Mouse (Mus musculus) hindbrain, embryonic 15.5 days (tissue): ENCODE data around the gene Dtx3. TPM values are rescaled to one million over a fixed set of nuclear protein-coding genes. Genes with fewer than 3 reads are reported as not detected.

Experiments
- ATAC-seq: fragments of 200-750 bp; cut with Nextera tagmentation; 2 replicates; pipeline ENCODE4 v1.8.0; 2017; ENCODE audit warnings: low read depth, moderate number of reproducible peaks, moderate TSS enrichment; ENCODE audit not compliant: low FRiP score
- H3K27ac ChIP-seq: fragments of 300-500 bp; sonication (generic); replicated peaks from 2 replicates; pipeline ENCODE4 v1.5.1; 2015; ENCODE audit warnings: mild to moderate bottlenecking, inconsistent platforms
- H3K27me3 ChIP-seq: fragments of 300-500 bp; sonication (generic); 2 replicates; pipeline ENCODE4 v1.6.1; 2015; ENCODE audit warnings: control low read depth, inconsistent platforms
- H3K36me3 ChIP-seq: fragments of 300-500 bp; sonication (generic); 2 replicates; pipeline ENCODE4 v1.6.1; 2015; ENCODE audit warnings: control low read depth, inconsistent platforms
- H3K4me1 ChIP-seq: fragments of 300-500 bp; sonication (generic); replicated peaks from 2 replicates; pipeline ENCODE4 v1.6.1; 2015; ENCODE audit warnings: control low read depth, inconsistent platforms
- H3K4me2 ChIP-seq: fragments of 300-500 bp; sonication (generic); 2 replicates; pipeline ENCODE4 v1.6.1; 2015; ENCODE audit warnings: moderate library complexity, mild to moderate bottlenecking, inconsistent platforms
- H3K4me3 ChIP-seq: fragments of 300-500 bp; sonication (generic); 2 replicates; pipeline ENCODE4 v1.5.1; 2015; ENCODE audit warnings: mild to moderate bottlenecking, inconsistent platforms
- H3K9ac ChIP-seq: fragments of 300-500 bp; sonication (generic); 2 replicates; pipeline ENCODE4 v1.6.1; 2015; ENCODE audit warnings: inconsistent platforms
- H3K9me3 ChIP-seq: fragments of 300-500 bp; sonication (generic); 2 replicates; pipeline ENCODE4 v1.6.1; 2016; ENCODE audit warnings: control low read depth, inconsistent platforms
- WGBS: fragments of 180-500 bp; shearing (Covaris S2); methylation state at CpG from one replicate; pipeline ENCODE4 v1.1.7; 2015; 5-methylcytosine and 5-hydroxymethylcytosine counted together
- polyA plus RNA-seq: library from polyadenylated mRNA; unstranded; fragments of >200 nt; fragmentation: Nextera tagmentation; extraction: Ambion mirVana; gene quantifications from 2 replicates; pipeline ENCODE4 v1.2.1, GENCODE M21; 2015

Gene Dtx3
- polyA plus RNA-seq, 1 experiment from 2014 or later = 266 TPM

DNA sequence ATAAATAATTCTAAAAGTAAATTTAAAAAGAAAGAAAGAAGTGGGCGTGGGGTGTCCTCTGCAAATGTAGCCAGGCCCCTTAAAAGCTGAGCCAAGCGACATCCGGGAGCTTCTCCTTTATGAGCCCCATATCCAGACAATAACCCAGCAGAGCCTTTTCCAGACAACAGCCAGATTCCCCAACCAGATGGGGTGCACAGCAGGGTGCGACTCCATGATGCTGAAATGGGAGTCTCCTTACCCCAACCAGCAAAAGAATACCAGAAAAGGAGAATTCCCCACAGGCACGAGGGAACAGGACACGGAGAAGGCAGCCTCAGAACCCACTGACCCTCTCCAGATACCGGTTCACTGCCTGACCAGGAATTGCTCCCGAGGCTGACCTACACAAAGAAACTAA lies 52.3 kb downstream of the Dtx3 start:
- Histone ChIP-seq H3K9ac (no peak overlapping the region), H3K4me1 (no peaks in the 10 kb centered on the region), H3K27me3 (no peaks in the 10 kb centered on the region), H3K9me3 (no peaks in the 10 kb centered on the region), H3K36me3 (no peaks in the 10 kb centered on the region), H3K4me3 (no peak overlapping the region), H3K4me2 (no peak overlapping the region), H3K27ac (no peak overlapping the region)
- WGBS = 83% methylated on average over 8 of the region's 8 CpGs
- no peak for ATAC-seq

DNA sequence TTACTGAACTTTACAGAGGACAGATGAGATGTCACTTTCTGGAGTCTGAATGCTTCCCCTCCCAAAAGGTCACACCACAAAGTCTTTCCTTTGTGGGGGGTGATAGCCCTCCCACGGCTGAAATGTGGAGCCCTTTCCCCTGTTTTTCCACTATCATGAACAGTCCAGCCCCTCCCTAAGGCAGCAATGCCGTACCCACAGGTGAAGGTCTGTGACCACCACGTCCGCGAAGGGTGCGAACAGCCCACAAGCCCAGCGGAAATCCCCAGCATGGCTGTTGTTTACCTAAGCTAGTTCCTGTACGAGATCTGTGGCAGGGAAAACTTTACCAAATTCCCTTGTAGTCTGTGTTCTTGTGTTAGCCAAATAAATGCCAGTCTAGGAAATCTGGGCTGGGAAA lies 54.0 kb downstream of the Dtx3 start:
- H3K9me3 ChIP-seq = no peaks in the 10 kb centered on the region
- H3K9ac ChIP-seq = no peak overlapping the region
- ATAC-seq = no peak
- no peaks in the 10 kb centered on the region for H3K4me1 ChIP-seq
- H3K36me3 ChIP-seq = no peaks in the 10 kb centered on the region
- no peak overlapping the region for H3K27ac ChIP-seq
- H3K27me3 ChIP-seq = no peaks in the 10 kb centered on the region
- H3K4me3 ChIP-seq = no peak overlapping the region
- H3K4me2 ChIP-seq = no peak overlapping the region
- 85% methylated on average over 8 of the region's 8 CpGs for WGBS

DNA sequence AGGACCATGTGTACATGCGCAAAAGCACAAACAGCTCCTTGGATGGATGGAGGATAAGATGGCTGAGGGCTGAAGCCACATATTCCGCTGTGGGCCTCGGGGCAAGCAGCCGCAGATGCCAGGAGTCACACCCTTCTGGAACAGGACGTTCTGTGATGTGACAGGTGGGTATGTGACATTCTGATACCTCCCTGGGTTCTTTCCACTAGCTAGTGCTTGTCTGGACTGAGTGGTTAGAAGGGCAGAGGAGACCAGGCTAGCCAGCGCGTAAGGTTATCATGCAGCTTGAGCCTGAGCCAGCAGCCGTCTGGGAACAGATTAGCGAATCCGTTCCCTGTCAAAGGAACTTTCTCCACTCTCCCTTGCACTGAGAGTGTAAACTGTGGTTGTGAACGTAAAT lies 54.6 kb downstream of the Dtx3 start:
- H3K9ac ChIP-seq = no peak overlapping the region
- no peak overlapping the region for H3K4me3 ChIP-seq
- no peaks in the 10 kb centered on the region for H3K36me3 ChIP-seq
- 92% methylated on average over 11 of the region's 11 CpGs for WGBS
- no peaks in the 10 kb centered on the region for H3K27me3 ChIP-seq
- no peak for ATAC-seq
- no peak overlapping the region for H3K27ac ChIP-seq
- no peaks in the 10 kb centered on the region for H3K4me1 ChIP-seq
- no peaks in the 10 kb centered on the region for H3K9me3 ChIP-seq
- H3K4me2 ChIP-seq = no peak overlapping the region

Other genes starting within 250 kb of the Dtx3 start
- 19.0 and 19.4 TPM in 2 replicates for gene Ctdsp2, start 217.0 kb downstream of the Dtx3 start, polyA plus RNA-seq
- 4.2 and 11.6 TPM in 2 replicates for gene Avil, start 195.0 kb downstream of the Dtx3 start, polyA plus RNA-seq
- 61.6 and 64.7 TPM in 2 replicates for gene Tsfm, start 164.9 kb downstream of the Dtx3 start, polyA plus RNA-seq
- gene Mettl1, start 154.3 kb downstream of the Dtx3 start, polyA plus RNA-seq = 22.8 and 25.1 TPM in 2 replicates
- 0.14 and 0.22 TPM in 2 replicates for gene Eef1akmt3, start 154.2 kb downstream of the Dtx3 start, polyA plus RNA-seq
- gene Cyp27b1, start 147.5 kb downstream of the Dtx3 start, polyA plus RNA-seq = 0.21 and 0.26 TPM in 2 replicates
- gene March9, start 135.5 kb downstream of the Dtx3 start, polyA plus RNA-seq = 7.3 and 8.4 TPM in 2 replicates
- 743 and 831 TPM in 2 replicates for gene Cdk4, start 132.2 kb downstream of the Dtx3 start, polyA plus RNA-seq
- gene Tspan31, start 125.5 kb downstream of the Dtx3 start, polyA plus RNA-seq = 120 and 123 TPM in 2 replicates
- gene Agap2, start 120.4 kb downstream of the Dtx3 start, polyA plus RNA-seq = 4.0 and 4.9 TPM in 2 replicates
- gene Os9, start 74.6 kb downstream of the Dtx3 start, polyA plus RNA-seq = 125 and 130 TPM in 2 replicates
- gene B4galnt1, start 30.5 kb downstream of the Dtx3 start, polyA plus RNA-seq = 54.0 and 74.6 TPM in 2 replicates
- gene Slc26a10, start 15.1 kb downstream of the Dtx3 start, polyA plus RNA-seq = 0.91 and 1.0 TPM in 2 replicates
- 27.3 and 30.3 TPM in 2 replicates for gene Arhgef25, start 5.6 kb downstream of the Dtx3 start, polyA plus RNA-seq
- 19.1 and 19.6 TPM in 2 replicates for gene Pip4k2c, start 15.9 kb upstream of the Dtx3 start, polyA plus RNA-seq
- gene Kif5a, start 67.6 kb upstream of the Dtx3 start, polyA plus RNA-seq = 110 and 114 TPM in 2 replicates
- 336 and 350 TPM in 2 replicates for gene Dctn2, start 70.6 kb upstream of the Dtx3 start, polyA plus RNA-seq
- 16.1 and 17.5 TPM in 2 replicates for gene Mbd6, start 93.3 kb upstream of the Dtx3 start, polyA plus RNA-seq
- gene Mars, start 116.1 kb upstream of the Dtx3 start, polyA plus RNA-seq = 115 and 118 TPM in 2 replicates
- 0.86 and 1.5 TPM in 2 replicates for gene Arhgap9, start 126.2 kb upstream of the Dtx3 start, polyA plus RNA-seq
- gene Gli1, start 146.2 kb upstream of the Dtx3 start, polyA plus RNA-seq = 1.6 and 2.0 TPM in 2 replicates
- gene Inhbe, start 158.7 kb upstream of the Dtx3 start, polyA plus RNA-seq = 0.09 TPM in 1 of 2 replicates, not detected in the other
- gene Inhbc, start 174.7 kb upstream of the Dtx3 start, polyA plus RNA-seq = not detected in 2 replicates
- gene R3hdm2, start 184.6 kb upstream of the Dtx3 start, polyA plus RNA-seq = 38.8 and 41.9 TPM in 2 replicates